Mouse (Mus musculus) frontal cortex, postnatal 25 days (tissue): ENCODE measurements around the gene Rap1gds1.

ENCODE experiments used
- DNase-seq, 2 experiments: peaks; one replicate each; pipeline ENCODE4 v3.0.0; 2022; ENCODE audit warnings: low spot score in 2 of 2

Gene Rap1gds1

GRCm38 (mm10) chr3:138941604-138942003 is 133.4 kb downstream of the Rap1gds1 start:
- no peak for DNase-seq

- no peak for DNase-seq
Observed at GRCm38 (mm10) chr3:138937241-138937640, 137.8 kb downstream of the Rap1gds1 start.

- DNase-seq, result no peak
Observed at GRCm38 (mm10) chr3:138936780-138937179, 138.2 kb downstream of the Rap1gds1 start.

GRCm38 (mm10) chr3:138927437-138927836 is 147.6 kb downstream of the Rap1gds1 start:
- DNase-seq, result no peak

GRCm38 (mm10) chr3:138926161-138926560 is 148.8 kb downstream of the Rap1gds1 start:
- DNase-seq, result no peak

GRCm38 (mm10) chr3:138918241-138918640 is 156.8 kb downstream of the Rap1gds1 start:
- DNase-seq, result no peak

GRCm38 (mm10) chr3:138917016-138917415 is 158.0 kb downstream of the Rap1gds1 start:
- DNase-seq, result no peak

GRCm38 (mm10) chr3:138916591-138916990 is 158.4 kb downstream of the Rap1gds1 start:
- no peak for DNase-seq

GRCm38 (mm10) chr3:138914626-138915288 is 160.2 kb downstream of the Rap1gds1 start:
- no peak for DNase-seq

GRCm38 (mm10) chr3:138912504-138912903 is 162.5 kb downstream of the Rap1gds1 start:
- DNase-seq, result no peak

- no peak for DNase-seq
Observed at GRCm38 (mm10) chr3:138909313-138909712, 165.7 kb downstream of the Rap1gds1 start.

GRCm38 (mm10) chr3:138906112-138906880 is 168.7 kb downstream of the Rap1gds1 start:
- DNase-seq, result peak in 1 of 2 experiments; percentile 52

- DNase-seq, result no peak
Observed at GRCm38 (mm10) chr3:138905678-138906077, 169.3 kb downstream of the Rap1gds1 start.

GRCm38 (mm10) chr3:138900571-138901141 is 174.3 kb downstream of the Rap1gds1 start:
- no peak for DNase-seq

GRCm38 (mm10) chr3:138898055-138898454 is 176.9 kb downstream of the Rap1gds1 start:
- no peak for DNase-seq

GRCm38 (mm10) chr3:138897500-138897899 is 177.5 kb downstream of the Rap1gds1 start:
- DNase-seq, result no peak

GRCm38 (mm10) chr3:138893520-138893919 is 181.5 kb downstream of the Rap1gds1 start:
- no peak for DNase-seq

- DNase-seq, result no peak
Observed at GRCm38 (mm10) chr3:138889769-138890295, 185.2 kb downstream of the Rap1gds1 start.

- DNase-seq, result no peak
Observed at GRCm38 (mm10) chr3:138889214-138889613, 185.8 kb downstream of the Rap1gds1 start.

GRCm38 (mm10) chr3:138886121-138886520 is 188.9 kb downstream of the Rap1gds1 start:
- no peak for DNase-seq

GRCm38 (mm10) chr3:138881725-138882347 is 193.2 kb downstream of the Rap1gds1 start:
- no peak for DNase-seq
